Mouse (Mus musculus) inflammation-experienced regulatory T-cells, adult 16 weeks (primary cell): Measurements from ENCODE around the gene Prtg. TPM values are rescaled to one million over a fixed set of nuclear protein-coding genes. Genes with fewer than 3 reads are reported as not detected.

Experiments used
- polyA plus RNA-seq: library from polyadenylated mRNA; unstranded; fragments of 100-300 nt; shearing (Covaris generic); gene quantifications from one replicate; pipeline ENCODE4 v1.2.1, GENCODE M21; 2017

Gene Prtg
- not detected for polyA plus RNA-seq

GRCm38 (mm10) chr9:72806731-72807419 is at the start of gene Prtg:
Gene Prtg (plus strand): TSS chr9:72806874.

GRCm38 (mm10) chr9:72925021-72925934 is 118.6 kb downstream of the Prtg start, which contains the start of gene Pygo1:
Gene Pygo1 (plus strand): TSS chr9:72925645.

GRCm38 (mm10) chr9:72958521-72959450 is 152.1 kb downstream of the Prtg start, which contains the start of the genes Dyx1c1 and Gm44503:
Gene Dyx1c1 (plus strand): TSS chr9:72958785.
Gene Gm44503 (plus strand): TSS chr9:72958852.

Other genes with a start within 250 kb of the Prtg start
- gene Nedd4, start 144.5 kb upstream of the Prtg start, polyA plus RNA-seq, result 4.3 TPM
- not detected for gene Pygo1, start 118.8 kb downstream of the Prtg start, polyA plus RNA-seq
- gene Dyx1c1, start 151.9 kb downstream of the Prtg start, polyA plus RNA-seq, result 2.2 TPM
- not detected for gene Gm44503, start 152.0 kb downstream of the Prtg start, polyA plus RNA-seq
- 8.5 TPM for gene Ccpg1os, start 178.5 kb downstream of the Prtg start, polyA plus RNA-seq
- 129 TPM for gene Ccpg1, start 178.6 kb downstream of the Prtg start, polyA plus RNA-seq
- 34.4 TPM for gene Pigb, start 233.5 kb downstream of the Prtg start, polyA plus RNA-seq
- gene Rab27a, start 238.0 kb downstream of the Prtg start, polyA plus RNA-seq, result 51.8 TPM